Mouse (Mus musculus): ENCODE measurements around the gene Cavin3.

Gene Cavin3

GRCm38 (mm10) chr7:105481505-105482411 is at the start of gene Cavin3:
TSS of gene Cavin3 (minus strand) at chr7:105482300.
- DNase-seq (ENCODE audit: low read depth), result no peak

- DNase-seq (ENCODE audit: low read depth), result no peak
Measured at GRCm38 (mm10) chr7:105528094-105528493, 46.0 kb upstream of the Cavin3 start.

- DNase-seq (ENCODE audit: low read depth), result no peak
Measured at GRCm38 (mm10) chr7:105527306-105527937, 45.3 kb upstream of the Cavin3 start.

GRCm38 (mm10) chr7:105524222-105524621 is 42.1 kb upstream of the Cavin3 start:
- no peak for DNase-seq (ENCODE audit: low read depth)

GRCm38 (mm10) chr7:105520201-105520600 is 38.1 kb upstream of the Cavin3 start:
- DNase-seq (ENCODE audit: low read depth), result no peak

- DNase-seq (ENCODE audit: low read depth), result no peak
Measured at GRCm38 (mm10) chr7:105519771-105520170, 37.7 kb upstream of the Cavin3 start.

- no peak for DNase-seq (ENCODE audit: low read depth)
Measured at GRCm38 (mm10) chr7:105519336-105519735, 37.2 kb upstream of the Cavin3 start.

GRCm38 (mm10) chr7:105516669-105517360 is 34.7 kb upstream of the Cavin3 start:
- DNase-seq (ENCODE audit: low read depth), result no peak

- peak; percentile 67 for DNase-seq (ENCODE audit: low read depth)
Measured at GRCm38 (mm10) chr7:105515178-105515577, 33.1 kb upstream of the Cavin3 start.

GRCm38 (mm10) chr7:105514561-105514960 is 32.5 kb upstream of the Cavin3 start:
- no peak for DNase-seq (ENCODE audit: low read depth)

- no peak for DNase-seq (ENCODE audit: low read depth)
Measured at GRCm38 (mm10) chr7:105513845-105514291, 31.8 kb upstream of the Cavin3 start.

- no peak for DNase-seq (ENCODE audit: low read depth)
Measured at GRCm38 (mm10) chr7:105510143-105510542, 28.0 kb upstream of the Cavin3 start.

GRCm38 (mm10) chr7:105507257-105507656 is 25.2 kb upstream of the Cavin3 start:
- DNase-seq (ENCODE audit: low read depth), result no peak

- DNase-seq (ENCODE audit: low read depth), result no peak
Measured at GRCm38 (mm10) chr7:105501984-105502383, 19.9 kb upstream of the Cavin3 start.

GRCm38 (mm10) chr7:105499676-105500075 is 17.6 kb upstream of the Cavin3 start:
- no peak for DNase-seq (ENCODE audit: low read depth)

- DNase-seq (ENCODE audit: low read depth), result no peak
Measured at GRCm38 (mm10) chr7:105498854-105499492, 16.9 kb upstream of the Cavin3 start.

- no peak for DNase-seq (ENCODE audit: low read depth)
Measured at GRCm38 (mm10) chr7:105497881-105498280, 15.8 kb upstream of the Cavin3 start.

- no peak for DNase-seq (ENCODE audit: low read depth)
Measured at GRCm38 (mm10) chr7:105487104-105487876, 5.2 kb upstream of the Cavin3 start.

GRCm38 (mm10) chr7:105485029-105485428 is 2.9 kb upstream of the Cavin3 start:
- DNase-seq (ENCODE audit: low read depth), result no peak

GRCm38 (mm10) chr7:105482426-105482825 is 326 bp upstream of the Cavin3 start:
- DNase-seq (ENCODE audit: low read depth), result no peak

Measured in naive thymus-derived CD4-positive, alpha-beta T cell, adult 2 months (primary cell).